Mouse (Mus musculus): Measurements from ENCODE around the gene Oit1.
A peak's percentile ranks its signal among the peaks of the same experiment; 100 is the strongest.

The Oit1 gene

GRCm38 (mm10) chr14:8378685-8379313 lies at the start of gene Oit1:
Gene Oit1 (minus strand): TSS chr14:8378754.
- DNase-seq (ENCODE audit: low spot score in 2 of 2), result no peak

GRCm38 (mm10) chr14:8422833-8423232 lies 44.3 kb upstream of the Oit1 start:
- DNase-seq (ENCODE audit: low spot score in 2 of 2), result no peak

- no peak for DNase-seq (ENCODE audit: low spot score in 2 of 2)
Measured at GRCm38 (mm10) chr14:8421199-8421787, 42.7 kb upstream of the Oit1 start.

- no peak for DNase-seq (ENCODE audit: low spot score in 2 of 2)
Measured at GRCm38 (mm10) chr14:8418610-8419009, 40.1 kb upstream of the Oit1 start.

- DNase-seq (ENCODE audit: low spot score in 2 of 2), result no peak
Measured at GRCm38 (mm10) chr14:8405946-8406345, 27.4 kb upstream of the Oit1 start.

- DNase-seq (ENCODE audit: low spot score in 2 of 2), result no peak
Measured at GRCm38 (mm10) chr14:8403310-8403709, 24.8 kb upstream of the Oit1 start.

- DNase-seq (ENCODE audit: low spot score in 2 of 2), result no peak
Measured at GRCm38 (mm10) chr14:8398507-8398906, 20.0 kb upstream of the Oit1 start.

GRCm38 (mm10) chr14:8395690-8396287 lies 17.2 kb upstream of the Oit1 start:
- no peak for DNase-seq (ENCODE audit: low spot score in 2 of 2)

DNA sequence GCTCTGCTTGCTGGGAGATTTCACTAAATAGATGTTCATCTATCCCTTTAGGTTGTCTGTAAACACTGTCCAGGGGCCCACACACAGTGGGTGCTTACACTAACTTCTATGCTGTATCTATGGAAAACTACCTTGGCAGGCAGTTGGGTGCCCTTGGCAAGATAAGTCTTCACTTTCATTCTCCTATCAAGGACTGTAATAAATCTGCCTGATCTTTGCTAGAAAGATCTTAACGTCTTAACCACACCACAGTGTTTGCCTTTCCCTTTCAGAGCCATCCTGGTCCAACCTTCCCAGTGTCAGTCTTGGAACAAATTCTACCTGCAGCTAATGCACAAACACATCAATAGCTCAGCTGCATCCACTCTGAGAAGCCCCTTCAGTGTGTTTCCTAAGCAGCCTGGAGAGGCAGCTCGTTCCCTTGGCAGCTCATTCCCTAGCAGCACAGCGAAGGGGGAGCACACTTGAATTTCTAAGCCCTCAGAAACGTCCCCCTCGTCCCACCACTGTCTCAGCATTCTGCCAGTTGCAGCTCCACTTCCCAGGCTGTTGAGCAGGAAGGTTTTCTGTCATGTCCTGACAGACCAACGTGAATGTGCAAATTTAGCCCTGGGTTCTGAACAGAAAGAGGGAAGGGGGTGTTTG lies 13.7 kb upstream of the Oit1 start:
- DNase-seq (ENCODE audit: low spot score in 2 of 2), result no peak

DNA sequence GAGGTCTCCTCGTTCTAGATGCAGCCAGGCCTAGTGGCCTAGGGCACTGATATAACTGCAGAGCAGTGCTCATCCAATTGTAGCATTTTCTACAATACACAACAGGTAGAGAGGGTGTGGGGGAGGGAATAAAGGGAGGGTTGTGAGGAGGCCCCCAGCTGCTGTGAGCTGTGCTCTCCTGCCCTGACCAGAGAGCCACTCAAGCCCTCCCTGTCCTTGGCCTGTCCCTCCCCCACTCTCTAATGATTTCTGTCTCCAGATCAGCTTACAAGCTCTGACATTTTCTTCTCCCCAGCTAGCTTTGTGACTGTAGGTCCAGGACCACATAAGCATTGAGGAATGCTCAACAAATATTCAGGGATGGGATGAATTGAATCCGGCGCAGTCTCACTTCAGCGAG lies 9.2 kb downstream of the Oit1 start:
- no peak for DNase-seq (ENCODE audit: low spot score in 2 of 2)

GRCm38 (mm10) chr14:8368900-8369299 lies 9.7 kb downstream of the Oit1 start:
- no peak for DNase-seq (ENCODE audit: low spot score in 2 of 2)

DNA sequence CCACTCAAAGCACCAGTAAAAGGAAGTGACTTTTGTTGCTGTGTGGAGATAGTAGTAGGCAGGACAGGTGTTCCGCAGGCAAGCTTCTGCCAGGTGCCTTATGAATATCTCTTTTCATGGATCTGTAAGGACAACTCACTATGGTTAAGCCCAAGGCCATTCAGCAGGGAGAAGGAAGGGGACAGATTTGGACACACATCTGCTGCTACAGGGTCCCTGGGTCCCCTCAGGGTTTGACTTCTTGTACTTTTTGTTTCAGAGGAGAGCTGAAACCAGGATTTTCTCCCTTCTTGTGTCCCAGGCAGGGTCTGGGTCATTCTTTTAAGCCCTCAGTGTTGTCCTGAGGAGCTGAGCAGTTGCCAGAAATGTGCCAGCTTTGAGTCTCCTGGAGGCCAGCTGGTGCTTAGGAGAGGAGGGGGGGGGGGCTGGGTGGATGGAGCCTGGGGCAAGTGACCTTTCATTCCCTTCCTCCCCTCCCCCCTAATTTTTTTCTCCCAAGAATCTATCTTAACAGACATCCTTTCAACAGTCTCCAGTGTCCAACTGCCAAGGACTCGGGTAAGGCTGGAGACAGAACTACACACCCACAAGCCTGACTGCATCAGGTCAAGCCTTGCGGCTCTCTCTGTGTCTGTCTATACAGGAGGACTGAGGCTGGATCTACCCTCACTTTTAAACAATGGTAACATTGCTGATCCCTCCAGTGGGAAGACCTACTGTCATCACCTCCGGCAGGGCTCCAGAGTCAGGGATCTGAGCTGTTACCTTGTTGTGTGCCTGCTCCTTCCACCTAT lies 10.6 kb downstream of the Oit1 start:
- DNase-seq (ENCODE audit: low spot score in 2 of 2), result no peak

GRCm38 (mm10) chr14:8367121-8367520 lies 11.4 kb downstream of the Oit1 start:
- no peak for DNase-seq (ENCODE audit: low spot score in 2 of 2)

DNA sequence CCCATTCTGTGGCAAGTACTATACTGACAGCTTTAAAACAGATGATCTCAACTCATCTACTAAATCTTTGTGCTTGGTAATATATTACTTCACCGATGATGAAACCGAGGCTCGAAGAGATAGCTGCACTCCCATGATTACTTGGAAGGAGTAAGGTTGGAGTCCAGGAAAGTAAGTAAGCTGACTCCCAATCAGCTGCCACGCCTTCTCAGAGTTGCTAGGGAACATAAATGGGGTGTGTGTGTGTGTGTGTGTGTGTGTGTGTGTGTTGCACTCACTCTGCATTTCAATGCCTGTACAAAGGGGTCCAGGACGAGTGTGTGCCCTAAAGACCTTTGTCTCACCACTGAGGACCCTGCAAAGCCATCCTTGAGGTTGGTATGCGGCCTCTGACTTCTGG lies 12.7 kb downstream of the Oit1 start:
- no peak for DNase-seq (ENCODE audit: low spot score in 2 of 2)

GRCm38 (mm10) chr14:8356836-8357235 lies 21.7 kb downstream of the Oit1 start:
- no peak for DNase-seq (ENCODE audit: low spot score in 2 of 2)

GRCm38 (mm10) chr14:8355999-8356501 lies 22.5 kb downstream of the Oit1 start:
- DNase-seq (ENCODE audit: low spot score in 2 of 2), result peak; percentile 73 to 87

- DNase-seq (ENCODE audit: low spot score in 2 of 2), result no peak
Measured at GRCm38 (mm10) chr14:8348927-8349326, 29.6 kb downstream of the Oit1 start.

DNA sequence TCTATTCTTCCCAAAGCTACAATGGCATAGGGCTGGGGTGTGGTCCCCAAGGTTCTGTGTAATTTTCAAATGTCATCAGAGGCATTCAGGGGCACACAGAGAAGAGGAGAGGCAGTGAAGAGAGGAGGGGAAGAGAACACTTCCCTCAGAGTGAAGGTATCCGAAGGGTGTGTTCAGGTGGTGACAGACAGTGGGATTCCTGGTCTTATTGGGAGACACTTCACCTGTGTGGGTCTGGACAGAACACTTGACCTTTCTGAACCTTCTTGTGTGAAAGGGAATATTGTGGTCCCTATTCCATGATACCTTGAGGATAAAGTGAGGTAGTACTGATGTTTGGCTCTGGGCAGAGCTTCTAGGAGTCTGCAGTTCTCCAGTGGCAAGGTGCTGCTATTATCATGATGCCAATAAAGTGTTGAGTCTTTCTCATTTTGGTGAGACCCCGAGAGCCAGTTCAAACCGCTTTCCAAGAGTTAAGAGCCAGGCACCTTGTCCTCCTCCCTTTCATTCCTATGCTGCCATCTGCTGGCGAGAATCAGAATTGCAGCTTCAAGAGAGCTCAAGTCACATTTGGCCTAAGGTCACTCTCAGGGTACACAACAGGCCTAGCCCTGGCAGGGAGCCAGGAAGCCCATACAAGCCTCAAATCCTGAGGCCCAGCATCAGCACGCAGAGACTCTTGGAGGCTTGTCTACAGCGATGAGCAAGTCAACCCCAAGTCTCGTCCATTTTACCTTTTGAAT lies 32.1 kb downstream of the Oit1 start:
- peak; percentile 85 to 89 for DNase-seq (ENCODE audit: low spot score in 2 of 2)

GRCm38 (mm10) chr14:8345566-8345965 lies 33.0 kb downstream of the Oit1 start:
- no peak for DNase-seq (ENCODE audit: low spot score in 2 of 2)

GRCm38 (mm10) chr14:8342509-8343106 lies 35.9 kb downstream of the Oit1 start:
- no peak for DNase-seq (ENCODE audit: low spot score in 2 of 2)

- no peak for DNase-seq (ENCODE audit: low spot score in 2 of 2)
Measured at GRCm38 (mm10) chr14:8340226-8340625, 38.3 kb downstream of the Oit1 start.
